Mouse (Mus musculus) CH12.LX (cell line): ENCODE measurements around the gene Polr2b. TPM values are rescaled to one million over a fixed set of nuclear protein-coding genes. Genes with fewer than 3 reads are reported as not detected.

ENCODE experiments used
- DNase-seq: peaks from one replicate; pipeline ENCODE4 v3.0.0-alpha.2; 2013; ENCODE audit errors: extremely low read depth
- H3K27ac ChIP-seq: 2 replicates; pipeline ENCODE4 v1.5.1; 2012; ENCODE audit warnings: low read depth, mild to moderate bottlenecking, control low read depth, moderate library complexity; ENCODE audit not compliant: insufficient read depth
- H3K27me3 ChIP-seq: replicated peaks from 2 replicates; pipeline ENCODE3; 2012; ENCODE audit warnings: inconsistent platforms
- H3K36me3 ChIP-seq, 2 experiments: replicated peaks in 1 of 2; 2 replicates each; pipeline versions ENCODE3 to v1.6.1; 2012; ENCODE audit warnings: inconsistent platforms in 1 of 2, low read length in 1 of 2, mild to moderate bottlenecking in 1 of 2, mixed read lengths in 1 of 2, moderate library complexity in 1 of 2; ENCODE audit not compliant: control insufficient read depth in 1 of 2, insufficient read depth in 1 of 2
- H3K4me1 ChIP-seq, 2 experiments: 2 replicates each; pipeline ENCODE4 v1.6.1; 2012; ENCODE audit warnings: inconsistent platforms in 1 of 2, moderate library complexity in 1 of 2; ENCODE audit not compliant: insufficient read depth in 2 of 2, control insufficient read depth in 1 of 2
- H3K4me2 ChIP-seq: 2 replicates; pipeline ENCODE4 v1.6.1; 2012; ENCODE audit warnings: low read depth, mild to moderate bottlenecking, control low read depth; ENCODE audit not compliant: poor library complexity, insufficient read depth, severe bottlenecking
- H3K4me3 ChIP-seq, 3 experiments: fragments of 150-350 bp in 1 of 3; sonication (generic) in 1 of 3; replicated peaks in 1 of 3; 2 replicates each; pipeline versions ENCODE3 to v1.5.1; 2011 to 2012; ENCODE audit warnings: low read depth in 2 of 3, low read length in 2 of 3, mild to moderate bottlenecking in 2 of 3, moderate library complexity in 2 of 3, control low read depth in 1 of 3, improper control_type of control experiment in 1 of 3, inconsistent platforms in 1 of 3, mixed read lengths in 1 of 3; ENCODE audit not compliant: poor library complexity in 1 of 3
- H3K79me2 ChIP-seq: replicated peaks from 2 replicates; pipeline ENCODE4 v1.6.1; 2012; ENCODE audit warnings: mild to moderate bottlenecking, moderate library complexity; ENCODE audit not compliant: control insufficient read depth, poor library complexity, insufficient read depth, severe bottlenecking; ENCODE audit errors: extremely low read depth
- H3K9ac ChIP-seq: 2 replicates; pipeline ENCODE4 v1.6.1; 2012; ENCODE audit warnings: low read depth, mild to moderate bottlenecking, control low read depth, moderate library complexity; ENCODE audit not compliant: insufficient read depth
- H3K9me3 ChIP-seq: replicated peaks from 2 replicates; pipeline ENCODE3; 2012; ENCODE audit warnings: low read length, inconsistent platforms, mixed read lengths
- BHLHE40 ChIP-seq: IDR thresholded peaks from 2 replicates; pipeline ENCODE4 v1.6.1; 2011; ENCODE audit warnings: mild to moderate bottlenecking, low read depth, low read length, improper control_type of control experiment
- CHD1 ChIP-seq: IDR thresholded peaks from 2 replicates; pipeline ENCODE4 v1.6.1; 2012; ENCODE audit warnings: low read depth, low read length, improper control_type of control experiment, inconsistent platforms
- CHD2 ChIP-seq: IDR thresholded peaks from 2 replicates; pipeline ENCODE4 v1.6.1; 2011; ENCODE audit warnings: low read length, improper control_type of control experiment
- ELF1 ChIP-seq: IDR thresholded peaks from 2 replicates; pipeline ENCODE4 v1.6.1; 2014; ENCODE audit warnings: low read depth, mild to moderate bottlenecking, inconsistent platforms, low read length, improper control_type of control experiment
- ETS1 ChIP-seq: conservative IDR thresholded peaks from 2 replicates; pipeline ENCODE4 v1.6.1; 2012; ENCODE audit warnings: low read depth, mild to moderate bottlenecking, inconsistent platforms, low read length, improper control_type of control experiment, moderate library complexity
- GABPA ChIP-seq: IDR thresholded peaks from 2 replicates; pipeline ENCODE4 v1.6.1; 2012; ENCODE audit warnings: low read depth, low read length, improper control_type of control experiment, inconsistent platforms; ENCODE audit not compliant: insufficient replicate concordance
- HCFC1 ChIP-seq: IDR thresholded peaks from 2 replicates; pipeline ENCODE4 v1.6.1; 2012; ENCODE audit warnings: low read depth, mild to moderate bottlenecking, inconsistent platforms, low read length, improper control_type of control experiment
- IRF4 ChIP-seq: IDR thresholded peaks from 2 replicates; pipeline ENCODE4 v1.6.1; 2014; ENCODE audit warnings: low read depth, mild to moderate bottlenecking, inconsistent platforms, low read length, improper control_type of control experiment
- JUN ChIP-seq: IDR thresholded peaks from 2 replicates; pipeline ENCODE4 v1.6.1; 2011; ENCODE audit warnings: low read depth, mild to moderate bottlenecking, low read length, improper control_type of control experiment, moderate library complexity; ENCODE audit not compliant: insufficient read depth
- KAT2A ChIP-seq: IDR thresholded peaks from 2 replicates; pipeline ENCODE4 v1.6.1; 2012; ENCODE audit warnings: low read length, improper control_type of control experiment, inconsistent platforms; ENCODE audit not compliant: insufficient replicate concordance
- MAX ChIP-seq: IDR thresholded peaks from 2 replicates; pipeline ENCODE4 v1.6.1; 2011; ENCODE audit warnings: low read length, improper control_type of control experiment
- MAZ ChIP-seq: IDR thresholded peaks from 2 replicates; pipeline ENCODE4 v1.6.1; 2012; ENCODE audit warnings: low read depth, mild to moderate bottlenecking, inconsistent platforms, low read length, improper control_type of control experiment, moderate library complexity
- MEF2A ChIP-seq: IDR thresholded peaks from 2 replicates; pipeline ENCODE4 v1.6.1; 2014; ENCODE audit warnings: low read depth, mild to moderate bottlenecking, inconsistent platforms, low read length, improper control_type of control experiment, borderline replicate concordance
- MXI1 ChIP-seq: IDR thresholded peaks from 2 replicates; pipeline ENCODE4 v1.6.1; 2011; ENCODE audit warnings: mild to moderate bottlenecking, low read depth, low read length, improper control_type of control experiment
- MYC ChIP-seq: IDR thresholded peaks from 2 replicates; pipeline ENCODE4 v1.6.1; 2011; ENCODE audit warnings: low read depth, mild to moderate bottlenecking, improper control_type of control experiment, low read length
- NELFE ChIP-seq: IDR thresholded peaks from 2 replicates; pipeline ENCODE4 v1.6.1; 2011; ENCODE audit warnings: low read depth, low read length, improper control_type of control experiment
- NRF1 ChIP-seq: IDR thresholded peaks from 2 replicates; pipeline ENCODE4 v1.6.1; 2014; ENCODE audit warnings: low read depth, mild to moderate bottlenecking, inconsistent platforms, low read length, improper control_type of control experiment, moderate library complexity
- POLR2A ChIP-seq: IDR thresholded peaks from 2 replicates; pipeline ENCODE4 v1.6.1; 2011; ENCODE audit warnings: low read depth, mild to moderate bottlenecking, improper control_type of control experiment, low read length
- POLR2AphosphoS2 ChIP-seq: IDR thresholded peaks from 2 replicates; pipeline ENCODE4 v1.6.1; 2011; ENCODE audit warnings: low read depth, low read length, improper control_type of control experiment
- RAD21 ChIP-seq: IDR thresholded peaks from 2 replicates; pipeline ENCODE4 v1.6.1; 2011; ENCODE audit warnings: low read depth, mild to moderate bottlenecking, low read length, improper control_type of control experiment, moderate library complexity
- RCOR1 ChIP-seq: conservative IDR thresholded peaks from 2 replicates; pipeline ENCODE4 v1.6.1; 2012; ENCODE audit warnings: low read depth, mild to moderate bottlenecking, inconsistent platforms, low read length, improper control_type of control experiment
- SIN3A ChIP-seq: IDR thresholded peaks from 2 replicates; pipeline ENCODE4 v1.6.1; 2012; ENCODE audit warnings: low read length, improper control_type of control experiment, inconsistent platforms
- TCF12 ChIP-seq: IDR thresholded peaks from 2 replicates; pipeline ENCODE4 v1.6.1; 2014; ENCODE audit warnings: low read depth, mild to moderate bottlenecking, inconsistent platforms, low read length, improper control_type of control experiment
- UBTF ChIP-seq: IDR thresholded peaks from 2 replicates; pipeline ENCODE4 v1.6.1; 2012; ENCODE audit warnings: low read depth, mild to moderate bottlenecking, inconsistent platforms, low read length, improper control_type of control experiment, moderate library complexity
- USF1 ChIP-seq: IDR thresholded peaks from 2 replicates; pipeline ENCODE4 v1.6.1; 2014; ENCODE audit warnings: low read depth, mild to moderate bottlenecking, inconsistent platforms, low read length, improper control_type of control experiment
- USF2 ChIP-seq: conservative IDR thresholded peaks from 2 replicates; pipeline ENCODE4 v1.6.1; 2011; ENCODE audit warnings: low read depth, low read length, improper control_type of control experiment
- ZMIZ1 ChIP-seq: IDR thresholded peaks from 2 replicates; pipeline ENCODE4 v1.6.1; 2012; ENCODE audit warnings: low read depth, mild to moderate bottlenecking, inconsistent platforms, low read length, improper control_type of control experiment
- ZNF384 ChIP-seq: IDR thresholded peaks from 2 replicates; pipeline ENCODE4 v1.6.1; 2012; ENCODE audit warnings: low read depth, low read length, improper control_type of control experiment, inconsistent platforms
- dilution Hi-C: fragments of 300-500 bp; cut with MboI; formaldehyde crosslinking; loops from 2 replicates; pipeline ENCODE4 v1.14.3; 2020; ENCODE audit warnings: low sequenced_read_pairs; ENCODE audit not compliant: extremely low pct_unique_long_range_greater_than_20kb, extremely low pct_ligation_motif_present
- in situ Hi-C: fragments of 300-500 bp; cut with MboI; formaldehyde crosslinking; loops from 3 replicates; pipeline ENCODE4 v1.14.3; 2019; ENCODE audit warnings: low sequenced_read_pairs, low pct_ligation_motif_present, low pct_unique_long_range_greater_than_20kb, mixed read lengths
- polyA plus RNA-seq: library from polyadenylated mRNA; unstranded; fragments of >175 nt; gene quantifications from 2 replicates; pipeline ENCODE4 v1.2.1, GENCODE M21; 2012; ENCODE audit warnings: low read depth; ENCODE audit not compliant: insufficient read length
- total RNA-seq, 2 experiments: library from RNA; depleted of rRNA; stranded (reverse); fragments of 300-350 nt in 1 of 2; fragments of >200 nt in 1 of 2; gene quantifications; 2 replicates each; pipeline ENCODE4 v1.2.3; 2012 to 2014

Polr2b gene
- total and polyA plus RNA-seq, 3 experiments, result 88.0 to 133 (median 119) TPM

GRCm38 (mm10) chr5:77265081-77265670, 44.8 kb upstream of the Polr2b start, which contains the start of gene Rest:
Gene Rest, plus strand, starts transcription at chr5:77265491.
- Histone ChIP-seq H3K27ac (peak within 1 kb of the TSS; percentile 74), H3K79me2 (peaks cover 33% of the 10 kb centered on the region), H3K4me3 (peak within 1 kb of the TSS; percentile 68 to 83 (median 71)), H3K4me2 (peak within 1 kb of the TSS; percentile 3; the same call in 1 of the 2 replicates), H3K9ac (peak within 1 kb of the TSS; percentile 79), H3K36me3 (peaks cover 20 to 22% of the 10 kb centered on the region in 2 experiments), H3K27me3 (no peaks in the 10 kb centered on the region), H3K9me3 (peaks cover 18% of the 10 kb centered on the region), H3K4me1 (peaks cover 3 to 22% of the 10 kb centered on the region in 2 experiments)
- peak; percentile 39 for DNase-seq
- in situ Hi-C loops (no loop called here), dilution Hi-C loops (no loop called here)
- no peak for TF ChIP-seq MYC
- no peak for TF ChIP-seq MXI1
- no peak for TF ChIP-seq USF2
- TF ChIP-seq ZNF384, result no peak
- no peak for TF ChIP-seq MAZ
- no peak for TF ChIP-seq TCF12
- TF ChIP-seq NRF1, result peak; percentile 67
- peak; percentile 43; the same call in 1 of the 2 replicates for TF ChIP-seq BHLHE40
- no peak for TF ChIP-seq POLR2AphosphoS2
- no peak for TF ChIP-seq CHD2
- 0 out of 2 replicates have a peak, but pooled peaks have one; percentile 34 for TF ChIP-seq NELFE
- peak; percentile 67 for TF ChIP-seq POLR2A
- no peak for TF ChIP-seq MEF2A
- TF ChIP-seq MAX, result no peak
- TF ChIP-seq RAD21, result no peak
- TF ChIP-seq ELF1, result no peak
- TF ChIP-seq GABPA, result no peak
- no peak for TF ChIP-seq JUN
- 0 out of 2 replicates have a peak, but pooled peaks have one; percentile 4 for TF ChIP-seq UBTF
- no peak for TF ChIP-seq USF1
- no peak for TF ChIP-seq KAT2A
- no peak for TF ChIP-seq ZMIZ1
- no peak for TF ChIP-seq RCOR1
- TF ChIP-seq CHD1, result no peak
- TF ChIP-seq SIN3A, result 0 out of 2 replicates have a peak, but pooled peaks have one; percentile 13
- TF ChIP-seq IRF4, result no peak
- TF ChIP-seq ETS1, result no peak
- no peak for TF ChIP-seq HCFC1
